ENCODE assay signal across 8 mouse cellular contexts in the genomic region with DNA sequence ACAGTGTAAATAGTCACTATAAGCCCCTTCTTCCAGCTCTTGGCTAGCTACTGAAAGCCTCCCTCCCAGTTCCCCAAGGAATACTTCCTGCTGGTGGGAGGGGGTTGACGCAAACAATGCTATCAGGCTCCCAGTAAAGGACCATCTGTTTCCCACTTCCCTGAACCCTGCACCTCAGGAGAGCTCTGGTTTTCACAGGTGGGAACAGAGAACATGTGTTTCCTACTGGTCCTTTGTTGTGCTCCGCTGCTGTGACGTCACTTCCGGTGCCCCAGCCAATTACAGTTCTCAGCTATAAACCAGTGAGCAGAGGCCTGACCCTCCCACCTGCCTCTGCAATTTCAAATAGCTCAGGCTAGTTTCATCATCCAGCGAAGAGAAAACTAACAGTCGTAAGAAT. TPM values are rescaled to one million over a fixed set of nuclear protein-coding genes. Genes with fewer than 3 reads are reported as not detected.
DNase-seq lines count a peak whose midpoint lies in the region; ATAC-seq and TF ChIP-seq lines count a peak whose summit lies in the region.

A gene (minus strand): TSS at position 206 of the 400 bp plus-strand sequence.

- no peak within 1 kb of the TSS for H3K9ac ChIP-seq in hindbrain, embryonic 16.5 days (ENCODE audit: low read depth, low read length)
- no peak within 1 kb of the TSS for H3K9ac ChIP-seq in liver, postnatal 0 days (replicated peaks)

- peak; percentile 35 for DNase-seq in embryo, embryonic 10 days (ENCODE audit: low spot score)
- no peak for DNase-seq in embryo, embryonic 11 days
- peak; percentile 40 for DNase-seq in gastrocnemius, postnatal 14 days
- no peak for DNase-seq in liver, postnatal 0 days
- peak; percentile 52 for DNase-seq in thymus, postnatal 14 days
- no peak for DNase-seq in cerebellum, adult 9-10 months

- no peak within 1 kb of the TSS for H3K4me2 ChIP-seq in hindbrain, embryonic 16.5 days (ENCODE audit: low read length)
- H3K4me2 ChIP-seq in liver, postnatal 0 days (ENCODE audit: low read depth, low read length), result no peak within 1 kb of the TSS

- no peaks in the 10 kb centered on the region for H3K36me3 ChIP-seq in hindbrain, embryonic 16.5 days (ENCODE audit: control insufficient read depth, insufficient read depth, low read length)
- H3K36me3 ChIP-seq in liver, postnatal 0 days (replicated peaks; ENCODE audit: insufficient read depth, low read length), result no peaks in the 10 kb centered on the region

- no peak within 1 kb of the TSS for H3K4me3 ChIP-seq in hindbrain, embryonic 16.5 days (ENCODE audit: low read length)
- H3K4me3 ChIP-seq in liver, postnatal 0 days (ENCODE audit: low read depth, low read length), result no peak within 1 kb of the TSS

- H3K27me3 ChIP-seq in hindbrain, embryonic 16.5 days (replicated peaks; ENCODE audit: control insufficient read depth, insufficient read depth, low read length), result no peaks in the 10 kb centered on the region
- no peaks in the 10 kb centered on the region for H3K27me3 ChIP-seq in liver, postnatal 0 days (ENCODE audit: insufficient read depth, low read length)

- H3K9me3 ChIP-seq in hindbrain, embryonic 16.5 days (ENCODE audit: control insufficient read depth, low read length), result no peaks in the 10 kb centered on the region
- no peaks in the 10 kb centered on the region for H3K9me3 ChIP-seq in liver, postnatal 0 days (ENCODE audit: low read length)

- intact Hi-C loops in gastrocnemius, postnatal 14 days (cut with DNase I; ENCODE audit: low total_unique reads), result no loop called here

- TF ChIP-seq EP300 in liver, postnatal 0 days (IDR thresholded peaks at IDR 0.05; ENCODE audit: low read depth), result no peak

- TF ChIP-seq CTCF in liver, postnatal 0 days (IDR thresholded peaks at IDR 0.05; ENCODE audit: low read depth), result no peak

- WGBS in hindbrain, embryonic 16.5 days, result 76% methylated on average over 6 of the region's 6 CpGs
- WGBS in liver, postnatal 0 days (ENCODE audit: insufficient replicate concordance), result 53% methylated on average over 6 of the region's 6 CpGs

- H3K4me1 ChIP-seq in hindbrain, embryonic 16.5 days (ENCODE audit: control insufficient read depth, insufficient read depth, low read depth, low read length), result no peaks in the 10 kb centered on the region
- no peaks in the 10 kb centered on the region for H3K4me1 ChIP-seq in liver, postnatal 0 days (ENCODE audit: insufficient read depth)

- H3K27ac ChIP-seq in hindbrain, embryonic 16.5 days (ENCODE audit: low read depth, low read length), result no peak within 1 kb of the TSS
- H3K27ac ChIP-seq in liver, postnatal 0 days (ENCODE audit: low read depth), result no peak within 1 kb of the TSS

- ATAC-seq in hindbrain, embryonic 16.5 days, result peak; percentile 54; the same call in 1 of the 2 replicates
- ATAC-seq in liver, postnatal 0 days, result 0 out of 2 replicates have a peak, but pooled peaks have one; percentile 19
- no peak for ATAC-seq in frontal cortex, adult (ENCODE audit: low TSS enrichment)

RNA-seq across cellular contexts. Expression of the gene that starts here (rescaled TPM):
- total RNA-seq in gastrocnemius, postnatal 14 days (2021), result 1 to 10 TPM; 2.6 to 3.7 TPM
- polyA plus RNA-seq in hindbrain, embryonic 16.5 days (2015; fragmentation: Nextera tagmentation; extraction: Ambion mirVana), result 0.50 and 0.80 TPM in 2 replicates
- not detected in 2 replicates for polyA plus RNA-seq in liver, postnatal 0 days (2015; fragmentation: Nextera tagmentation; extraction: Ambion mirVana)

Comparison
In these comparisons a context has a peak if more than half of its experiments do, and no peak if none do; other contexts are left out.
1. DNase-seq: peak in embryo, embryonic 10 days (single experiment), gastrocnemius, postnatal 14 days (single experiment) and thymus, postnatal 14 days (single experiment); none in embryo, embryonic 11 days (single experiment), liver, postnatal 0 days (single experiment) and cerebellum, adult 9-10 months (single experiment).
2. Peak in ATAC-seq in hindbrain, embryonic 16.5 days; RNA of the gene not detected or under 1 TPM.
3. Peak in ATAC-seq in liver, postnatal 0 days; RNA of the gene not detected or under 1 TPM.